Mouse (Mus musculus) C2C12 (cell line): ENCODE measurements around the gene Rpl35a. TPM values are rescaled to one million over a fixed set of nuclear protein-coding genes. Genes with fewer than 3 reads are reported as not detected.
A peak's percentile ranks its signal among the peaks of the same experiment; 100 is the strongest.

Experiments used
- H3K27me3 ChIP-seq: one replicate; pipeline ENCODE4 v1.6.1; 2011; ENCODE audit not compliant: control insufficient read depth, insufficient read depth, insufficient read length
- H3K36me3 ChIP-seq: one replicate; pipeline ENCODE4 v1.6.1; 2011; ENCODE audit not compliant: control insufficient read depth, insufficient read depth
- H3K4me3 ChIP-seq: one replicate; pipeline ENCODE4 v1.5.1; 2011; ENCODE audit warnings: mild to moderate bottlenecking, control low read depth; ENCODE audit not compliant: poor library complexity, insufficient read depth, severe bottlenecking
- H3K79me2 ChIP-seq: one replicate; pipeline ENCODE4 v1.6.1; 2011; ENCODE audit not compliant: control insufficient read depth, insufficient read depth
- H3K79me3 ChIP-seq: one replicate; pipeline ENCODE4 v1.6.1; 2011; ENCODE audit warnings: low read depth, control low read depth
- H3ac ChIP-seq: one replicate; pipeline ENCODE3; 2011; ENCODE audit warnings: low read depth; ENCODE audit not compliant: control insufficient read depth, insufficient read length
- CEBPB ChIP-seq: IDR thresholded peaks from one replicate; pipeline ENCODE4 v1.6.1; 2011; ENCODE audit warnings: low read depth, mild to moderate bottlenecking, control low read depth, moderate library complexity
- CTCF ChIP-seq: IDR thresholded peaks from one replicate; pipeline ENCODE4 v1.5.1; 2011; ENCODE audit not compliant: control insufficient read depth, insufficient read depth, insufficient read length
- FOSL1 ChIP-seq: IDR thresholded peaks from one replicate; pipeline ENCODE4 v1.8.0; 2011; ENCODE audit warnings: mild to moderate bottlenecking, low read length; ENCODE audit not compliant: poor library complexity, insufficient read depth, severe bottlenecking
- MAX ChIP-seq: IDR thresholded peaks from one replicate; pipeline ENCODE4 v1.6.1; 2011; ENCODE audit warnings: mild to moderate bottlenecking, control low read depth
- MYOD1 ChIP-seq: IDR thresholded peaks from one replicate; pipeline ENCODE4 v1.6.1; 2011; ENCODE audit warnings: low read depth; ENCODE audit not compliant: control insufficient read depth, insufficient read length
- MYOG ChIP-seq: IDR thresholded peaks from one replicate; pipeline ENCODE4 v1.6.1; 2011; ENCODE audit not compliant: control insufficient read depth, insufficient read length; ENCODE audit errors: extremely low read depth
- USF1 ChIP-seq: IDR thresholded peaks from one replicate; pipeline ENCODE4 v1.6.1; 2011; ENCODE audit warnings: low read depth, mild to moderate bottlenecking, control low read depth, moderate library complexity
- polyA plus RNA-seq: library from polyadenylated mRNA; unstranded; fragments of >200 nt; fragmentation: generic; extraction: Trizol; gene quantifications from one replicate; pipeline ENCODE4 v1.2.1, GENCODE M21; 2012; ENCODE audit warnings: missing spikeins

Gene Rpl35a
- polyA plus RNA-seq, 1 experiment: 3,163 TPM

GRCm38 (mm10) chr16:33062024-33062681 is 5.9 kb downstream of the Rpl35a start, which contains the start of gene Lmln:
Gene Lmln (plus strand): TSS chr16:33062521.
- TF ChIP-seq MAX (peak; percentile 60), USF1 (peak; percentile 82), MYOD1 (no peak)
- H3K27me3 ChIP-seq: no peaks in the 10 kb centered on the region
- peak within 1 kb of the TSS; percentile 66 for H3ac ChIP-seq
- H3K4me3 ChIP-seq: peak within 1 kb of the TSS; percentile 48
- peaks cover 26% of the 10 kb centered on the region for H3K79me3 ChIP-seq
- H3K36me3 ChIP-seq: peaks cover 39% of the 10 kb centered on the region
- peaks cover 33% of the 10 kb centered on the region for H3K79me2 ChIP-seq

- Histone ChIP-seq H3K79me2 (peaks cover 28% of the 10 kb centered on the region), H3ac (peak overlapping the region; percentile 66)
These were observed 6.5 kb downstream of the Rpl35a start for GRCm38 (mm10) chr16:33062682-33063131.

GRCm38 (mm10) chr16:33063267-33063666 is 7.0 kb downstream of the Rpl35a start:
- H3K4me3 ChIP-seq: peak overlapping the region; percentile 48
- H3K79me3 ChIP-seq: peaks cover 15% of the 10 kb centered on the region
- no peaks in the 10 kb centered on the region for H3K27me3 ChIP-seq
- peak overlapping the region; percentile 66 for H3ac ChIP-seq
- TF ChIP-seq MYOD1 (no peak), MYOG (no peak), CTCF (no peak), CEBPB (no peak)
- H3K79me2 ChIP-seq: peaks cover 22% of the 10 kb centered on the region
- H3K36me3 ChIP-seq: peaks cover 28% of the 10 kb centered on the region

More at GRCm38 (mm10) chr16:33062682-33063131, 6.5 kb downstream of the Rpl35a start:
- no peak for TF ChIP-seq MYOG
- Histone ChIP-seq H3K36me3 (peaks cover 34% of the 10 kb centered on the region), H3K4me3 (peak overlapping the region; percentile 48), H3K27me3 (no peaks in the 10 kb centered on the region), H3K79me3 (peaks cover 20% of the 10 kb centered on the region)

- TF ChIP-seq MYOG (no peak), MYOD1 (no peak), USF1 (no peak), CEBPB (no peak), FOSL1 (no peak), MAX (no peak), CTCF (no peak)
These were observed 8.4 kb downstream of the Rpl35a start for GRCm38 (mm10) chr16:33064636-33065035.

GRCm38 (mm10) chr16:33070928-33071327 is 14.7 kb downstream of the Rpl35a start:
- no peak overlapping the region for H3K4me3 ChIP-seq
- no peaks in the 10 kb centered on the region for H3K27me3 ChIP-seq
- no peak overlapping the region for H3ac ChIP-seq
- no peak for TF ChIP-seq MAX
- TF ChIP-seq CEBPB: no peak
- no peak for TF ChIP-seq MYOG
- no peak for TF ChIP-seq CTCF
- no peak for TF ChIP-seq USF1
- no peaks in the 10 kb centered on the region for H3K79me2 ChIP-seq
- no peaks in the 10 kb centered on the region for H3K79me3 ChIP-seq
- peaks cover 13% of the 10 kb centered on the region for H3K36me3 ChIP-seq

More at GRCm38 (mm10) chr16:33064636-33065035, 8.4 kb downstream of the Rpl35a start:
- H3K79me3 ChIP-seq: peaks cover under 1% of the 10 kb centered on the region
- H3ac ChIP-seq: no peak overlapping the region
- no peaks in the 10 kb centered on the region for H3K27me3 ChIP-seq
- peaks cover 9% of the 10 kb centered on the region for H3K79me2 ChIP-seq
- no peak overlapping the region for H3K4me3 ChIP-seq
- H3K36me3 ChIP-seq: peaks cover 15% of the 10 kb centered on the region

GRCm38 (mm10) chr16:33072871-33073557 is 16.8 kb downstream of the Rpl35a start:
- no peak overlapping the region for H3K4me3 ChIP-seq
- no peaks in the 10 kb centered on the region for H3K79me2 ChIP-seq
- no peak overlapping the region for H3ac ChIP-seq
- peaks cover 13% of the 10 kb centered on the region for H3K36me3 ChIP-seq
- H3K27me3 ChIP-seq: no peaks in the 10 kb centered on the region
- TF ChIP-seq MYOD1 (no peak), FOSL1 (no peak), CTCF (no peak), CEBPB (no peak), USF1 (no peak), MAX (no peak), MYOG (no peak)
- H3K79me3 ChIP-seq: no peaks in the 10 kb centered on the region
